Mouse (Mus musculus): ENCODE measurements around the gene Vmn1r208.
"Not testable (repeated sequence)": the region's sequence is repeated elsewhere in the genome, so short reads cannot be mapped to it uniquely, and the experiment has no call there.

The Vmn1r208 gene

DNA sequence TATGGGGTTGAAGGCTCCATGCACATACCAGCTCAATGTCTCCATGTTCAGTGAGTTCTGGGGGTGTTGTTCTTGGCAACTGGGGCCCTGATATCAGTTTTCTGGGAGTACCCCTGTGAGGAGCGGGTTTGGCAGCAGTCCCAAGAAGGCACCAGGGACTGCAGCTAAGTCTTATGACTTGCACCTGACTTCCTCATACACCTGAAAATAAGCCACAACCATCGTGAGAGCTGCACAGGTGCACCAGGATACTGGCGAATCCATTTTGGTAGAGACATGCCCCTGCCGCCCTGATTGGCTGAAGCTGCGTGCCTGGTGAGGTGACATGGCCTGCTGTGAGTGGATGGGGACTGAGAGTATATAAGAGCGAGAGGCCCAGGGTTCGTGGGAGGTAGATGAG lies at the start of gene Vmn1r208:
Gene Vmn1r208, minus strand, starts transcription at position 101 of the 400 bp plus-strand sequence.
- DNase-seq (ENCODE audit: low spot score in 2 of 2): not testable (repeated sequence)

DNA sequence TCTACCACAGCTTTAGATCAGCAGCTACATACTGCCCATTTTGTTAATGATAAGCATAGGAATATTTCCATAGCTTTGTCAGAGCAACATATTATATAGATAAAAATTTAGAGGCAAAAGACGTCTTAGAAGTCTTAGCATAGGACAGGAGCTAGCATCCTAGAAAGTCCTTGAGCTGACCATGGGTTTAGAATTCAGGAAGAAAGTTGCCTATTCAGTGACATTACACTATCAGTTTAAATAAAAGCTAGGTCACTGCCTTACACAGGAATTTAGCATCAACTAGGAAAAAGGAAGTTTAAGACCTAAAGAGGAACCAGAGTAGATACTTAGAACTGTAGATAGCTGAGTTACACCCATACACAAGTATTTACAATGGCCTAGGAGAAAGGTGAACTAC lies 44.4 kb upstream of the Vmn1r208 start:
- DNase-seq (ENCODE audit: low spot score in 2 of 2): not testable (repeated sequence)

GRCm38 (mm10) chr13:22809582-22809981 lies 32.4 kb upstream of the Vmn1r208 start, which contains the start of gene Vmn1r209:
TSS of gene Vmn1r209 (minus strand) at chr13:22809682.
- not testable (repeated sequence) for DNase-seq (ENCODE audit: low spot score in 2 of 2)

DNA sequence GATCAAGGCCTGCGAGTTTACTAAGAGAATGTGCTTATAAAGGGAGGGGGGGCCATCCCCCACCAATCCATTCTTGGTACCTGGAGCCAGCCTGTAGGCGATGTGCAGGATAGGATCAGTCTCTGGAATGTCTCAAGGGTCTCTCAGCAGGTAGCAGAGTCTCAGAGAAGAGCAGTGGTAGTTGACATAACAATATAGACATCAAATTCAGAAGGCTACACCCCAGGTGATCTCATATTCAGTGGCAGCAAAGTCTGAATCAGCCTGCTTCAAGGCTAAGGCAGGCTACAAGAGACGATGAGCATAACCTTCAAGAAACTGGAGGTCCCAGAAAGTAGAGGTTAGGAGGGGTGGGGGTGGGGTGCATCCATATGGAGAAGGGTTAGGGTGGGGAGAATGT lies 10.9 kb upstream of the Vmn1r208 start:
- DNase-seq (ENCODE audit: low spot score in 2 of 2): not testable (repeated sequence)

DNA sequence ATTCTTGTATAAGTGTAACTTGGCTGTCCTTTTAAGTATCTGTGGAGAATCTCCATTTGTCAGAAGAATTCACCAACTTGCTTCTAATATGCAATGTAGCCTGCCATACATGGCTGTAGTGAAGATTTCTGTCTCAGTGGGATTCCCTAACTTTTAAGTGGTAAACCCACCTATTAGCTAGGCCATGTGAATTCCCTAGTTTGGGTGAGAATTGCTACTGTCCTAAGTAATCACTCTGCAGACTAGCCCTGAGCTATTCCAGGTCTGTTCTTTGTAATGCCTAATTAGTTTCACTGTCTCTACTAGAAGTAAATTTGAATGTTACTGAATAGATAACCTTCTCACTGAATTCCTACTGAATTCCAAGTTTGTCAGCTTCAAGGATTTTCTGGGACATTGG lies 7.0 kb upstream of the Vmn1r208 start:
- DNase-seq (ENCODE audit: low spot score in 2 of 2): not testable (repeated sequence)

DNA sequence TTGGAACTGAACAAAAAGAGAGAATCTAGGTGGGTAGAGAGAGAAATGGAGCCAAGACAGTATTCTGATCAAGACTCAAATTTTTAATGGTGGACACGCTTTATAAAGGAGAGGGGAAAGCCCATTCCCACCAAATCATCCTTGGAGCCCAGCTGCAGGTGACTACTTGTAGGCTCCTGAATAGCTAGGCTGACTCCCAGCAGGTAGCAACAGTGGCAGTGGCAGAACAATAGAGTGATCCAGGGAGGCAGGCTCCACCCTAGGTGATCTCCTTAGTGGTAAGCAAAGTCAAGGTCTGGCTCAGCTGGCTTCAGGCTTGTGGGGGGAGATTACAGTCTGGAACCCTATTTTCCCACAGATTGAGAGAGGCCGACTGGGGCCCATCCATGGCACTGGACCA lies 5.6 kb downstream of the Vmn1r208 start:
- not testable (repeated sequence) for DNase-seq (ENCODE audit: low spot score in 2 of 2)

- no peak for DNase-seq (ENCODE audit: low spot score in 2 of 2)
Measured at GRCm38 (mm10) chr13:22747524-22747923, 29.7 kb downstream of the Vmn1r208 start.

- DNase-seq (ENCODE audit: low spot score in 2 of 2): not testable (repeated sequence)
Measured at GRCm38 (mm10) chr13:22729529-22729928, 47.7 kb downstream of the Vmn1r208 start, which contains the start of gene Vmn1r207-ps. TSS of gene Vmn1r207-ps (minus strand) at chr13:22729629.
